Mouse (Mus musculus): Measurements from ENCODE around the gene Txndc5. TPM values are rescaled to one million over a fixed set of nuclear protein-coding genes. Genes with fewer than 3 reads are reported as not detected.

The Txndc5 gene
- polyA plus RNA-seq, 1 experiment: 0.52 TPM

GRCm38 (mm10) chr13:38515431-38515830, 13.2 kb downstream of the Txndc5 start:
- Histone ChIP-seq H3K4me3 (replicated peaks) (no peak overlapping the region), H3K9me3 (ENCODE audit: control insufficient read depth, low read length) (no peaks in the 10 kb centered on the region), H3K4me1 (ENCODE audit: control insufficient read depth) (no peaks in the 10 kb centered on the region), H3K36me3 (ENCODE audit: control insufficient read depth) (peaks cover 70% of the 10 kb centered on the region), H3K27me3 (ENCODE audit: control insufficient read depth) (no peaks in the 10 kb centered on the region)
- TF ChIP-seq TAL1 (IDR thresholded peaks at IDR 0.05; ENCODE audit: low read length) (no peak), GATA1 (IDR thresholded peaks at IDR 0.05; ENCODE audit: low read length) (no peak)

GRCm38 (mm10) chr13:38513921-38514320, 14.7 kb downstream of the Txndc5 start:
- Histone ChIP-seq H3K36me3 (ENCODE audit: control insufficient read depth) (peaks cover 70% of the 10 kb centered on the region), H3K9me3 (ENCODE audit: control insufficient read depth, low read length) (no peaks in the 10 kb centered on the region), H3K4me1 (ENCODE audit: control insufficient read depth) (no peaks in the 10 kb centered on the region), H3K27me3 (ENCODE audit: control insufficient read depth) (no peaks in the 10 kb centered on the region), H3K4me3 (replicated peaks) (no peak overlapping the region)
- TF ChIP-seq TAL1 (IDR thresholded peaks at IDR 0.05; ENCODE audit: low read length) (no peak), GATA1 (IDR thresholded peaks at IDR 0.05; ENCODE audit: low read length) (no peak)

- H3K9me3 ChIP-seq (ENCODE audit: control insufficient read depth, low read length): no peaks in the 10 kb centered on the region
- TF ChIP-seq GATA1 (IDR thresholded peaks at IDR 0.05; ENCODE audit: low read length) (no peak), TAL1 (IDR thresholded peaks at IDR 0.05; ENCODE audit: low read length) (no peak)
- no peaks in the 10 kb centered on the region for H3K4me1 ChIP-seq (ENCODE audit: control insufficient read depth)
- peaks cover 67% of the 10 kb centered on the region for H3K36me3 ChIP-seq (ENCODE audit: control insufficient read depth)
- H3K27me3 ChIP-seq (ENCODE audit: control insufficient read depth): no peaks in the 10 kb centered on the region
- H3K4me3 ChIP-seq (replicated peaks): no peak overlapping the region
These were observed 16.6 kb downstream of the Txndc5 start for GRCm38 (mm10) chr13:38511979-38512378.

GRCm38 (mm10) chr13:38509681-38510341, 18.8 kb downstream of the Txndc5 start:
- Histone ChIP-seq H3K9me3 (ENCODE audit: control insufficient read depth, low read length) (no peaks in the 10 kb centered on the region), H3K36me3 (ENCODE audit: control insufficient read depth) (peaks cover 81% of the 10 kb centered on the region), H3K4me3 (replicated peaks) (no peak overlapping the region), H3K27me3 (ENCODE audit: control insufficient read depth) (no peaks in the 10 kb centered on the region), H3K4me1 (ENCODE audit: control insufficient read depth) (no peaks in the 10 kb centered on the region)
- TF ChIP-seq GATA1 (IDR thresholded peaks at IDR 0.05; ENCODE audit: low read length) (no peak), TAL1 (IDR thresholded peaks at IDR 0.05; ENCODE audit: low read length) (no peak)

- Histone ChIP-seq H3K36me3 (ENCODE audit: control insufficient read depth) (peaks cover 79% of the 10 kb centered on the region), H3K9me3 (ENCODE audit: control insufficient read depth, low read length) (no peaks in the 10 kb centered on the region)
- TF ChIP-seq GATA1 (IDR thresholded peaks at IDR 0.05; ENCODE audit: low read length) (no peak), TAL1 (IDR thresholded peaks at IDR 0.05; ENCODE audit: low read length) (no peak)
These were observed 21.7 kb downstream of the Txndc5 start for GRCm38 (mm10) chr13:38506936-38507335.

GRCm38 (mm10) chr13:38506320-38506719, 22.3 kb downstream of the Txndc5 start:
- Histone ChIP-seq H3K4me1 (ENCODE audit: control insufficient read depth) (peaks cover 5% of the 10 kb centered on the region), H3K4me3 (replicated peaks) (no peak overlapping the region), H3K27me3 (ENCODE audit: control insufficient read depth) (no peaks in the 10 kb centered on the region), H3K36me3 (ENCODE audit: control insufficient read depth) (peaks cover 80% of the 10 kb centered on the region), H3K9me3 (ENCODE audit: control insufficient read depth, low read length) (no peaks in the 10 kb centered on the region)
- TF ChIP-seq GATA1 (IDR thresholded peaks at IDR 0.05; ENCODE audit: low read length): no peak
- no peak for TF ChIP-seq TAL1 (IDR thresholded peaks at IDR 0.05; ENCODE audit: low read length)

More at GRCm38 (mm10) chr13:38506936-38507335, 21.7 kb downstream of the Txndc5 start:
- Histone ChIP-seq H3K4me3 (replicated peaks) (no peak overlapping the region), H3K4me1 (ENCODE audit: control insufficient read depth) (peaks cover 5% of the 10 kb centered on the region), H3K27me3 (ENCODE audit: control insufficient read depth) (no peaks in the 10 kb centered on the region)

- Histone ChIP-seq H3K27me3 (ENCODE audit: control insufficient read depth) (no peaks in the 10 kb centered on the region), H3K4me3 (replicated peaks) (no peak overlapping the region), H3K9me3 (ENCODE audit: control insufficient read depth, low read length) (no peaks in the 10 kb centered on the region), H3K4me1 (ENCODE audit: control insufficient read depth) (peaks cover 5% of the 10 kb centered on the region), H3K36me3 (ENCODE audit: control insufficient read depth) (peaks cover 69% of the 10 kb centered on the region)
- TF ChIP-seq TAL1 (IDR thresholded peaks at IDR 0.05; ENCODE audit: low read length) (no peak), GATA1 (IDR thresholded peaks at IDR 0.05; ENCODE audit: low read length) (no peak)
These were observed 25.3 kb downstream of the Txndc5 start for GRCm38 (mm10) chr13:38503137-38503849.

- H3K4me1 ChIP-seq (ENCODE audit: control insufficient read depth): peaks cover 5% of the 10 kb centered on the region
- H3K36me3 ChIP-seq (ENCODE audit: control insufficient read depth): peaks cover 53% of the 10 kb centered on the region
- H3K27me3 ChIP-seq (ENCODE audit: control insufficient read depth): no peaks in the 10 kb centered on the region
- TF ChIP-seq GATA1 (IDR thresholded peaks at IDR 0.05; ENCODE audit: low read length): no peak
- no peaks in the 10 kb centered on the region for H3K9me3 ChIP-seq (ENCODE audit: control insufficient read depth, low read length)
- H3K4me3 ChIP-seq (replicated peaks): no peak overlapping the region
These were observed 27.3 kb downstream of the Txndc5 start for GRCm38 (mm10) chr13:38501314-38501713.

GRCm38 (mm10) chr13:38496715-38497114, 31.9 kb downstream of the Txndc5 start:
- Histone ChIP-seq H3K4me3 (replicated peaks) (no peak overlapping the region), H3K27me3 (ENCODE audit: control insufficient read depth) (no peaks in the 10 kb centered on the region), H3K9me3 (ENCODE audit: control insufficient read depth, low read length) (no peaks in the 10 kb centered on the region), H3K36me3 (ENCODE audit: control insufficient read depth) (peaks cover 13% of the 10 kb centered on the region), H3K4me1 (ENCODE audit: control insufficient read depth) (no peaks in the 10 kb centered on the region)
- TF ChIP-seq GATA1 (IDR thresholded peaks at IDR 0.05; ENCODE audit: low read length) (no peak), TAL1 (IDR thresholded peaks at IDR 0.05; ENCODE audit: low read length) (no peak)
